Mouse (Mus musculus): Measurements from ENCODE around the gene Glis1. TPM values are rescaled to one million over a fixed set of nuclear protein-coding genes. Genes with fewer than 3 reads are reported as not detected.
A peak's percentile ranks its signal among the peaks of the same experiment; 100 is the strongest.

Gene Glis1
- polyA plus RNA-seq, 1 experiment from 2014 or later, result 5.5 TPM

GRCm38 (mm10) chr4:107628226-107628625, 193.8 kb downstream of the Glis1 start:
- Histone ChIP-seq H3K9ac (ENCODE audit: low read depth, low read length) (no peak overlapping the region), H3K9me3 (replicated peaks; ENCODE audit: low read length) (no peaks in the 10 kb centered on the region), H3K4me2 (ENCODE audit: low read length) (no peak overlapping the region), H3K4me3 (replicated peaks; ENCODE audit: low read depth, low read length) (no peak overlapping the region), H3K4me1 (replicated peaks; ENCODE audit: insufficient read depth, low read length) (peaks cover 7% of the 10 kb centered on the region; the same call in 1 of the 2 replicates), H3K27me3 (ENCODE audit: insufficient read depth, low read length) (0 out of 2 replicates have a peak, but pooled peaks cover 2% of the 10 kb centered on the region), H3K27ac (no peak overlapping the region), H3K36me3 (ENCODE audit: insufficient read depth, low read length) (no peaks in the 10 kb centered on the region)
- no peak for DNase-seq (ENCODE audit: low spot score)
- WGBS, result 73% methylated on average over 4 of the region's 4 CpGs
- no peak for ATAC-seq (replicated peaks; ENCODE audit: low FRiP score, low read depth)
- no peak for TF ChIP-seq CTCF (IDR thresholded peaks at IDR 0.05; ENCODE audit: low read depth)

GRCm38 (mm10) chr4:107628921-107629411, 194.6 kb downstream of the Glis1 start:
- Histone ChIP-seq H3K27ac (no peak overlapping the region), H3K9ac (ENCODE audit: low read depth, low read length) (no peak overlapping the region), H3K4me2 (ENCODE audit: low read length) (no peak overlapping the region; the same call in 1 of the 2 replicates), H3K9me3 (replicated peaks; ENCODE audit: low read length) (no peaks in the 10 kb centered on the region), H3K27me3 (ENCODE audit: insufficient read depth, low read length) (0 out of 2 replicates have a peak, but pooled peaks cover 2% of the 10 kb centered on the region), H3K36me3 (ENCODE audit: insufficient read depth, low read length) (no peaks in the 10 kb centered on the region), H3K4me1 (replicated peaks; ENCODE audit: insufficient read depth, low read length) (peaks cover 7% of the 10 kb centered on the region; the same call in 1 of the 2 replicates), H3K4me3 (replicated peaks; ENCODE audit: low read depth, low read length) (no peak overlapping the region)
- DNase-seq (ENCODE audit: low spot score), result peak; percentile 49
- no peak for TF ChIP-seq CTCF (IDR thresholded peaks at IDR 0.05; ENCODE audit: low read depth)
- ATAC-seq (replicated peaks; ENCODE audit: low FRiP score, low read depth), result no peak
- WGBS, result 45% methylated on average over 17 of the region's 17 CpGs

GRCm38 (mm10) chr4:107634631-107635030, 200.2 kb downstream of the Glis1 start:
- ATAC-seq (replicated peaks; ENCODE audit: low FRiP score, low read depth), result no peak
- Histone ChIP-seq H3K4me2 (ENCODE audit: low read length) (no peak overlapping the region), H3K27me3 (ENCODE audit: insufficient read depth, low read length) (no peaks in the 10 kb centered on the region), H3K9ac (ENCODE audit: low read depth, low read length) (no peak overlapping the region), H3K4me3 (replicated peaks; ENCODE audit: low read depth, low read length) (no peak overlapping the region), H3K27ac (no peak overlapping the region), H3K9me3 (replicated peaks; ENCODE audit: low read length) (no peaks in the 10 kb centered on the region), H3K4me1 (replicated peaks; ENCODE audit: insufficient read depth, low read length) (no peaks in the 10 kb centered on the region), H3K36me3 (ENCODE audit: insufficient read depth, low read length) (no peaks in the 10 kb centered on the region)
- WGBS, result 68% methylated on average over 6 of the region's 6 CpGs
- TF ChIP-seq CTCF (IDR thresholded peaks at IDR 0.05; ENCODE audit: low read depth), result peak; percentile 24; the same call in 1 of the 2 replicates
- no peak for DNase-seq (ENCODE audit: low spot score)

GRCm38 (mm10) chr4:107636099-107636498, 201.7 kb downstream of the Glis1 start:
- ATAC-seq (replicated peaks; ENCODE audit: low FRiP score, low read depth), result no peak
- 77% methylated on average over 6 of the region's 6 CpGs for WGBS
- H3K9ac ChIP-seq (ENCODE audit: low read depth, low read length), result no peak overlapping the region

GRCm38 (mm10) chr4:107637670-107638069, 203.3 kb downstream of the Glis1 start:
- no peaks in the 10 kb centered on the region for H3K9me3 ChIP-seq (replicated peaks; ENCODE audit: low read length)
- H3K4me1 ChIP-seq (replicated peaks; ENCODE audit: insufficient read depth, low read length), result no peaks in the 10 kb centered on the region
- DNase-seq (ENCODE audit: low spot score), result peak; percentile 40
- H3K4me2 ChIP-seq (ENCODE audit: low read length), result no peak overlapping the region
- peak; percentile 76 for TF ChIP-seq CTCF (IDR thresholded peaks at IDR 0.05; ENCODE audit: low read depth)
- H3K9ac ChIP-seq (ENCODE audit: low read depth, low read length), result no peak overlapping the region
- no peak for ATAC-seq (replicated peaks; ENCODE audit: low FRiP score, low read depth)
- no peak overlapping the region for H3K27ac ChIP-seq
- H3K27me3 ChIP-seq (ENCODE audit: insufficient read depth, low read length), result no peaks in the 10 kb centered on the region
- H3K4me3 ChIP-seq (replicated peaks; ENCODE audit: low read depth, low read length), result no peak overlapping the region
- no peaks in the 10 kb centered on the region for H3K36me3 ChIP-seq (ENCODE audit: insufficient read depth, low read length)
- 65% methylated on average over 3 of the region's 3 CpGs for WGBS

More at GRCm38 (mm10) chr4:107636099-107636498, 201.7 kb downstream of the Glis1 start:
- DNase-seq (ENCODE audit: low spot score), result no peak
- Histone ChIP-seq H3K27me3 (ENCODE audit: insufficient read depth, low read length) (no peaks in the 10 kb centered on the region), H3K27ac (no peak overlapping the region), H3K36me3 (ENCODE audit: insufficient read depth, low read length) (no peaks in the 10 kb centered on the region), H3K4me3 (replicated peaks; ENCODE audit: low read depth, low read length) (no peak overlapping the region), H3K4me1 (replicated peaks; ENCODE audit: insufficient read depth, low read length) (no peaks in the 10 kb centered on the region), H3K4me2 (ENCODE audit: low read length) (no peak overlapping the region), H3K9me3 (replicated peaks; ENCODE audit: low read length) (no peaks in the 10 kb centered on the region)
- TF ChIP-seq CTCF (IDR thresholded peaks at IDR 0.05; ENCODE audit: low read depth), result 0 out of 2 replicates have a peak, but pooled peaks have one; percentile 7

GRCm38 (mm10) chr4:107638303-107638702, 203.9 kb downstream of the Glis1 start:
- ATAC-seq (replicated peaks; ENCODE audit: low FRiP score, low read depth), result no peak
- Histone ChIP-seq H3K4me1 (replicated peaks; ENCODE audit: insufficient read depth, low read length) (no peaks in the 10 kb centered on the region), H3K36me3 (ENCODE audit: insufficient read depth, low read length) (no peaks in the 10 kb centered on the region), H3K4me2 (ENCODE audit: low read length) (no peak overlapping the region), H3K27me3 (ENCODE audit: insufficient read depth, low read length) (no peaks in the 10 kb centered on the region), H3K9ac (ENCODE audit: low read depth, low read length) (no peak overlapping the region), H3K9me3 (replicated peaks; ENCODE audit: low read length) (no peaks in the 10 kb centered on the region), H3K27ac (no peak overlapping the region), H3K4me3 (replicated peaks; ENCODE audit: low read depth, low read length) (no peak overlapping the region)
- TF ChIP-seq CTCF (IDR thresholded peaks at IDR 0.05; ENCODE audit: low read depth), result no peak
- 77% methylated on average over 10 of the region's 10 CpGs for WGBS
- no peak for DNase-seq (ENCODE audit: low spot score)

- no peak overlapping the region for H3K27ac ChIP-seq
- no peak for ATAC-seq (replicated peaks; ENCODE audit: low FRiP score, low read depth)
Measured at GRCm38 (mm10) chr4:107641624-107642023, 207.2 kb downstream of the Glis1 start.

More at GRCm38 (mm10) chr4:107641624-107642023, 207.2 kb downstream of the Glis1 start:
- DNase-seq (ENCODE audit: low spot score), result no peak
- Histone ChIP-seq H3K4me2 (ENCODE audit: low read length) (no peak overlapping the region), H3K27me3 (ENCODE audit: insufficient read depth, low read length) (no peaks in the 10 kb centered on the region), H3K36me3 (ENCODE audit: insufficient read depth, low read length) (no peaks in the 10 kb centered on the region), H3K9me3 (replicated peaks; ENCODE audit: low read length) (no peaks in the 10 kb centered on the region), H3K4me3 (replicated peaks; ENCODE audit: low read depth, low read length) (no peak overlapping the region), H3K9ac (ENCODE audit: low read depth, low read length) (no peak overlapping the region), H3K4me1 (replicated peaks; ENCODE audit: insufficient read depth, low read length) (no peaks in the 10 kb centered on the region)
- whole genome bisulfite sequencing, result 56% methylated on average over 4 of the region's 4 CpGs
- no peak for TF ChIP-seq CTCF (IDR thresholded peaks at IDR 0.05; ENCODE audit: low read depth)
